Mouse (Mus musculus) G1E (cell line): ENCODE results near the gene Tsen54. TPM values are rescaled to one million over a fixed set of nuclear protein-coding genes. Genes with fewer than 3 reads are reported as not detected.

ENCODE experiments used
- ATAC-seq: 2 replicates; pipeline ENCODE4 v1.8.0; 2016; ENCODE audit warnings: mild to moderate bottlenecking; ENCODE audit not compliant: insufficient number of reproducible peaks, poor library complexity, low FRiP score, severe bottlenecking; ENCODE audit errors: extremely low read depth
- DNase-seq: peaks from one replicate; pipeline ENCODE4 v3.0.0; 2012; ENCODE audit warnings: low spot score
- H3K27me3 ChIP-seq: 2 replicates; pipeline ENCODE4 v1.6.1; 2012; ENCODE audit warnings: mild to moderate bottlenecking, low read length, inconsistent platforms; ENCODE audit not compliant: insufficient read depth
- H3K36me3 ChIP-seq: replicated peaks from 2 replicates; pipeline ENCODE3; 2012; ENCODE audit warnings: mild to moderate bottlenecking, inconsistent platforms
- H3K4me1 ChIP-seq: 2 replicates; pipeline ENCODE4 v1.6.1; 2012; ENCODE audit warnings: low read depth, low read length, inconsistent platforms, mixed read lengths; ENCODE audit not compliant: insufficient read depth
- H3K4me3 ChIP-seq: 2 replicates; pipeline ENCODE4 v1.5.1; 2012; ENCODE audit warnings: low read depth, mild to moderate bottlenecking, inconsistent platforms, low read length, moderate library complexity, mixed read lengths
- H3K9me3 ChIP-seq: replicated peaks from 2 replicates; pipeline ENCODE4 v1.6.1; 2012; ENCODE audit warnings: inconsistent platforms
- CTCF ChIP-seq: IDR thresholded peaks from 2 replicates; pipeline ENCODE4 v1.5.1; 2012; ENCODE audit warnings: low read depth, low read length, inconsistent platforms, mixed read lengths
- GATA1 ChIP-seq: IDR thresholded peaks from 2 replicates; pipeline ENCODE4 v1.6.1; 2012; ENCODE audit warnings: borderline replicate concordance, low read length, inconsistent platforms, mixed read lengths
- GATA2 ChIP-seq: IDR thresholded peaks from 2 replicates; pipeline ENCODE4 v1.6.1; 2012; ENCODE audit warnings: low read depth, low read length, inconsistent platforms, borderline replicate concordance
- POLR2AphosphoS5 ChIP-seq: IDR thresholded peaks from 2 replicates; pipeline ENCODE4 v1.6.1; 2012; ENCODE audit warnings: low read depth, low read length, inconsistent platforms; ENCODE audit not compliant: insufficient replicate concordance
- TAL1 ChIP-seq: conservative IDR thresholded peaks from 2 replicates; pipeline ENCODE4 v1.6.1; 2012; ENCODE audit warnings: low read depth, low read length, inconsistent platforms, mixed read lengths
- polyA plus RNA-seq: library from polyadenylated mRNA; stranded (reverse); fragments of >175 nt; gene quantifications from 2 replicates; pipeline ENCODE4 v1.2.3, GENCODE M21; 2012
- total RNA-seq, 2 experiments: library from RNA; stranded (forward) in 1 of 2; stranded (reverse) in 1 of 2; fragments of 200-1000 nt in 1 of 2; fragments of >200 nt in 1 of 2; fragmentation: Nextera tagmentation in 1 of 2; gene quantifications; 2 replicates each; pipeline ENCODE4 v1.2.3; 2014 to 2017

Gene Tsen54
- total and polyA plus RNA-seq, 3 experiments: 6.6 to 37.5 (median 18.7) TPM

- peaks cover 4% of the 10 kb centered on the region for H3K4me1 ChIP-seq
- TF ChIP-seq POLR2AphosphoS5: no peak
- no peak for TF ChIP-seq TAL1
- TF ChIP-seq CTCF: no peak
- no peak for TF ChIP-seq GATA2
- no peak for TF ChIP-seq GATA1
- ATAC-seq (no peak), DNase-seq (no peak)
- H3K4me3 ChIP-seq: no peak overlapping the region
- peaks cover 42% of the 10 kb centered on the region for H3K36me3 ChIP-seq
- H3K9me3 ChIP-seq: no peaks in the 10 kb centered on the region
- peaks cover 29% of the 10 kb centered on the region for H3K27me3 ChIP-seq
Observed at GRCm38 (mm10) chr11:115800981-115801380, 13.5 kb upstream of the Tsen54 start.

GRCm38 (mm10) chr11:115803072-115803709 is 11.3 kb upstream of the Tsen54 start:
- DNase-seq (no peak), ATAC-seq (no peak)
- H3K4me3 ChIP-seq: no peak overlapping the region
- H3K4me1 ChIP-seq: peaks cover 11% of the 10 kb centered on the region; the same call in 1 of the 2 replicates
- peaks cover 48% of the 10 kb centered on the region for H3K27me3 ChIP-seq
- TF ChIP-seq CTCF (no peak), GATA2 (no peak), POLR2AphosphoS5 (no peak), GATA1 (no peak)
- peaks cover 20% of the 10 kb centered on the region for H3K36me3 ChIP-seq
- H3K9me3 ChIP-seq: no peaks in the 10 kb centered on the region

GRCm38 (mm10) chr11:115805005-115805404 is 9.5 kb upstream of the Tsen54 start:
- ATAC-seq (no peak), DNase-seq (no peak)
- peaks cover 23% of the 10 kb centered on the region for H3K4me1 ChIP-seq
- TF ChIP-seq POLR2AphosphoS5: no peak
- no peak for TF ChIP-seq GATA1
- no peak for TF ChIP-seq CTCF
- TF ChIP-seq GATA2: no peak
- no peak for TF ChIP-seq TAL1
- peaks cover 3% of the 10 kb centered on the region for H3K36me3 ChIP-seq
- peaks cover 65% of the 10 kb centered on the region for H3K27me3 ChIP-seq
- H3K9me3 ChIP-seq: no peaks in the 10 kb centered on the region
- H3K4me3 ChIP-seq: no peak overlapping the region

- Histone ChIP-seq H3K36me3 (no peaks in the 10 kb centered on the region), H3K27me3 (peaks cover 77% of the 10 kb centered on the region), H3K4me3 (no peak overlapping the region), H3K9me3 (no peaks in the 10 kb centered on the region), H3K4me1 (peaks cover 27% of the 10 kb centered on the region)
- no peak for TF ChIP-seq GATA2
- ATAC-seq (no peak), DNase-seq (no peak)
Observed at GRCm38 (mm10) chr11:115806154-115806553, 8.4 kb upstream of the Tsen54 start.

- H3K4me1 ChIP-seq: peaks cover 27% of the 10 kb centered on the region
- no peaks in the 10 kb centered on the region for H3K36me3 ChIP-seq
Observed at GRCm38 (mm10) chr11:115807306-115807705, 7.2 kb upstream of the Tsen54 start.

GRCm38 (mm10) chr11:115807971-115808370 is 6.6 kb upstream of the Tsen54 start:
- TF ChIP-seq GATA2 (no peak), CTCF (no peak), GATA1 (no peak), POLR2AphosphoS5 (no peak), TAL1 (no peak)
- DNase-seq: no peak
- Histone ChIP-seq H3K9me3 (no peaks in the 10 kb centered on the region), H3K4me1 (peaks cover 33% of the 10 kb centered on the region), H3K27me3 (peaks cover 82% of the 10 kb centered on the region), H3K36me3 (no peaks in the 10 kb centered on the region), H3K4me3 (no peak overlapping the region)
- ATAC-seq: no peak

More at GRCm38 (mm10) chr11:115807306-115807705, 7.2 kb upstream of the Tsen54 start:
- TF ChIP-seq GATA2 (no peak), POLR2AphosphoS5 (no peak), TAL1 (no peak), GATA1 (no peak), CTCF (no peak)
- Histone ChIP-seq H3K27me3 (peaks cover 82% of the 10 kb centered on the region), H3K4me3 (no peak overlapping the region), H3K9me3 (no peaks in the 10 kb centered on the region)
- DNase-seq (no peak), ATAC-seq (no peak)
